Mouse (Mus musculus) neural tube, embryonic 12.5 days (tissue): ENCODE results near the gene Maea. TPM values are rescaled to one million over a fixed set of nuclear protein-coding genes. Genes with fewer than 3 reads are reported as not detected.

Experiments
- ATAC-seq: fragments of 200-750 bp; cut with Nextera tagmentation; 2 replicates; pipeline ENCODE4 v1.8.0; 2017; ENCODE audit warnings: low read depth, mild to moderate bottlenecking, moderate TSS enrichment, moderate library complexity; ENCODE audit not compliant: low FRiP score
- H3K27ac ChIP-seq: fragments of 300-500 bp; sonication (generic); 2 replicates; pipeline ENCODE4 v1.5.1; 2016
- H3K27me3 ChIP-seq: fragments of 300-500 bp; sonication (generic); replicated peaks from 2 replicates; pipeline ENCODE4 v1.6.1; 2016; ENCODE audit warnings: mild to moderate bottlenecking
- H3K36me3 ChIP-seq: fragments of 300-500 bp; sonication (generic); 2 replicates; pipeline ENCODE4 v1.6.1; 2016; ENCODE audit warnings: mild to moderate bottlenecking
- H3K4me1 ChIP-seq: fragments of 300-500 bp; sonication (generic); 2 replicates; pipeline ENCODE4 v1.6.1; 2016
- H3K4me2 ChIP-seq: fragments of 300-500 bp; sonication (generic); replicated peaks from 2 replicates; pipeline ENCODE4 v1.6.1; 2016; ENCODE audit warnings: mild to moderate bottlenecking
- H3K4me3 ChIP-seq: fragments of 300-500 bp; sonication (generic); 2 replicates; pipeline ENCODE4 v1.5.1; 2016
- H3K9ac ChIP-seq: fragments of 300-500 bp; sonication (generic); 2 replicates; pipeline ENCODE4 v1.6.1; 2016; ENCODE audit warnings: mild to moderate bottlenecking
- H3K9me3 ChIP-seq: fragments of 300-500 bp; sonication (generic); 2 replicates; pipeline ENCODE4 v1.6.1; 2016; ENCODE audit warnings: mild to moderate bottlenecking
- WGBS: fragments of 180-500 bp; shearing (Covaris S2); methylation state at CpG from one replicate; pipeline ENCODE4 v1.1.7; 2016; 5-methylcytosine and 5-hydroxymethylcytosine counted together
- polyA plus RNA-seq: library from polyadenylated mRNA; unstranded; fragments of >200 nt; fragmentation: Nextera tagmentation; extraction: Ambion mirVana; gene quantifications from 2 replicates; pipeline ENCODE4 v1.2.1, GENCODE M21; 2016

Maea gene
- polyA plus RNA-seq, 1 experiment from 2014 or later = 125 TPM

- Histone ChIP-seq H3K27me3 (no peaks in the 10 kb centered on the region), H3K9me3 (no peaks in the 10 kb centered on the region), H3K9ac (no peak overlapping the region), H3K36me3 (peaks cover 97% of the 10 kb centered on the region), H3K4me1 (no peaks in the 10 kb centered on the region), H3K27ac (no peak overlapping the region), H3K4me2 (no peak overlapping the region), H3K4me3 (no peak overlapping the region)
- ATAC-seq = no peak
- 95% methylated on average over 4 of the region's 4 CpGs for WGBS
These were observed 33.3 kb downstream of the Maea start for GRCm38 (mm10) chr5:33368651-33369050.

- Histone ChIP-seq H3K9me3 (no peaks in the 10 kb centered on the region), H3K36me3 (peaks cover 84% of the 10 kb centered on the region), H3K27me3 (no peaks in the 10 kb centered on the region), H3K4me1 (no peaks in the 10 kb centered on the region), H3K4me3 (no peak overlapping the region), H3K4me2 (no peak overlapping the region), H3K27ac (no peak overlapping the region), H3K9ac (0 out of 2 replicates have a peak overlapping the region, but pooled peaks have one; percentile 5)
- ATAC-seq = no peak
These were observed 35.8 kb downstream of the Maea start for GRCm38 (mm10) chr5:33371137-33371536.

GRCm38 (mm10) chr5:33371668-33372067, 36.4 kb downstream of the Maea start:
- Histone ChIP-seq H3K4me2 (no peak overlapping the region), H3K27me3 (no peaks in the 10 kb centered on the region), H3K4me1 (no peaks in the 10 kb centered on the region), H3K27ac (no peak overlapping the region), H3K9me3 (no peaks in the 10 kb centered on the region), H3K36me3 (peaks cover 79% of the 10 kb centered on the region), H3K4me3 (no peak overlapping the region), H3K9ac (0 out of 2 replicates have a peak overlapping the region, but pooled peaks have one; percentile 5)
- ATAC-seq = no peak
- 93% methylated on average over 4 of the region's 4 CpGs for WGBS

GRCm38 (mm10) chr5:33372331-33373038, 37.2 kb downstream of the Maea start:
- Histone ChIP-seq H3K4me3 (no peak overlapping the region), H3K27ac (no peak overlapping the region), H3K4me2 (no peak overlapping the region), H3K9ac (no peak overlapping the region), H3K27me3 (no peaks in the 10 kb centered on the region), H3K36me3 (peaks cover 71% of the 10 kb centered on the region), H3K9me3 (no peaks in the 10 kb centered on the region), H3K4me1 (0 out of 2 replicates have a peak, but pooled peaks cover 1% of the 10 kb centered on the region)
- no peak for ATAC-seq
- WGBS = 88% methylated on average over 18 of the region's 18 CpGs

- H3K36me3 ChIP-seq = peaks cover 28% of the 10 kb centered on the region
- H3K27ac ChIP-seq = no peak overlapping the region
- H3K9ac ChIP-seq = no peak overlapping the region
- no peaks in the 10 kb centered on the region for H3K9me3 ChIP-seq
- peak overlapping the region; percentile 88 for H3K4me2 ChIP-seq
- H3K4me3 ChIP-seq = no peak overlapping the region; the same call in 1 of the 2 replicates
- WGBS = 61% methylated on average over 6 of the region's 6 CpGs
- H3K4me1 ChIP-seq = peaks cover 10% of the 10 kb centered on the region
- H3K27me3 ChIP-seq = no peaks in the 10 kb centered on the region
- no peak for ATAC-seq
These were observed 41.9 kb downstream of the Maea start for GRCm38 (mm10) chr5:33377176-33377575.

- 3% methylated on average over 21 of the region's 21 CpGs for WGBS
- H3K9me3 ChIP-seq = no peaks in the 10 kb centered on the region
- H3K36me3 ChIP-seq = peaks cover 22% of the 10 kb centered on the region
- H3K27ac ChIP-seq = peak overlapping the region; percentile 74
- peaks cover 10% of the 10 kb centered on the region for H3K4me1 ChIP-seq
- H3K27me3 ChIP-seq = no peaks in the 10 kb centered on the region
- peak overlapping the region; percentile 88 for H3K4me2 ChIP-seq
- H3K9ac ChIP-seq = peak overlapping the region; percentile 61
- H3K4me3 ChIP-seq = peak overlapping the region; percentile 59
- ATAC-seq = no peak; the same call in none of the 2 replicates
These were observed 42.5 kb downstream of the Maea start for GRCm38 (mm10) chr5:33377801-33378301.

GRCm38 (mm10) chr5:33378302-33378854, 43.1 kb downstream of the Maea start, which contains the start of gene Uvssa:
Gene Uvssa (plus strand): TSS chr5:33378549.
- Histone ChIP-seq H3K4me2 (peak within 1 kb of the TSS; percentile 88), H3K27me3 (no peaks in the 10 kb centered on the region), H3K9ac (peak within 1 kb of the TSS; percentile 79), H3K9me3 (no peaks in the 10 kb centered on the region), H3K4me3 (peak within 1 kb of the TSS; percentile 59), H3K4me1 (peaks cover 10% of the 10 kb centered on the region), H3K27ac (peak within 1 kb of the TSS; percentile 88), H3K36me3 (peaks cover 17% of the 10 kb centered on the region)
- WGBS = under 1% methylated on average over 46 of the region's 46 CpGs
- peak; percentile 98 for ATAC-seq

- no peak for ATAC-seq
- no peak overlapping the region for H3K4me3 ChIP-seq
- H3K9me3 ChIP-seq = no peaks in the 10 kb centered on the region
- H3K4me1 ChIP-seq = no peaks in the 10 kb centered on the region
- no peak overlapping the region for H3K9ac ChIP-seq
- H3K27me3 ChIP-seq = no peaks in the 10 kb centered on the region
- no peak overlapping the region for H3K27ac ChIP-seq
- peaks cover 24% of the 10 kb centered on the region for H3K36me3 ChIP-seq
- no peak overlapping the region for H3K4me2 ChIP-seq
- WGBS = 84% methylated on average over 11 of the region's 11 CpGs
These were observed 52.2 kb downstream of the Maea start for GRCm38 (mm10) chr5:33387550-33387949.

- H3K36me3 ChIP-seq = peaks cover 16% of the 10 kb centered on the region; the same call in 1 of the 2 replicates
- no peak overlapping the region for H3K27ac ChIP-seq
- H3K4me3 ChIP-seq = no peak overlapping the region
- peaks cover 4% of the 10 kb centered on the region; the same call in 1 of the 2 replicates for H3K4me1 ChIP-seq
- H3K9me3 ChIP-seq = no peaks in the 10 kb centered on the region
- H3K4me2 ChIP-seq = no peak overlapping the region
- no peaks in the 10 kb centered on the region for H3K27me3 ChIP-seq
- H3K9ac ChIP-seq = no peak overlapping the region
- 19% methylated on average over 7 of the region's 7 CpGs for WGBS
- ATAC-seq = peak; percentile 58; the same call in 1 of the 2 replicates
These were observed 58.5 kb downstream of the Maea start for GRCm38 (mm10) chr5:33393803-33394202.

- WGBS = 89% methylated on average over 11 of the region's 11 CpGs
- peaks cover 4% of the 10 kb centered on the region; the same call in 1 of the 2 replicates for H3K4me1 ChIP-seq
These were observed 60.4 kb downstream of the Maea start for GRCm38 (mm10) chr5:33395693-33396092.

GRCm38 (mm10) chr5:33396828-33397227, 61.5 kb downstream of the Maea start:
- Histone ChIP-seq H3K4me1 (peaks cover 4% of the 10 kb centered on the region), H3K4me3 (no peak overlapping the region), H3K36me3 (peaks cover 3% of the 10 kb centered on the region; the same call in 1 of the 2 replicates), H3K9me3 (no peaks in the 10 kb centered on the region), H3K9ac (no peak overlapping the region), H3K27ac (no peak overlapping the region), H3K4me2 (no peak overlapping the region), H3K27me3 (no peaks in the 10 kb centered on the region)
- no peak for ATAC-seq
- 82% methylated on average over 7 of the region's 7 CpGs for WGBS

More at GRCm38 (mm10) chr5:33395693-33396092, 60.4 kb downstream of the Maea start:
- ATAC-seq = no peak
- Histone ChIP-seq H3K4me2 (no peak overlapping the region), H3K9ac (no peak overlapping the region), H3K27me3 (no peaks in the 10 kb centered on the region), H3K9me3 (no peaks in the 10 kb centered on the region), H3K36me3 (peaks cover 12% of the 10 kb centered on the region; the same call in 1 of the 2 replicates), H3K4me3 (no peak overlapping the region), H3K27ac (no peak overlapping the region)

- H3K9me3 ChIP-seq = no peaks in the 10 kb centered on the region
- H3K4me2 ChIP-seq = no peak overlapping the region
- no peaks in the 10 kb centered on the region for H3K36me3 ChIP-seq
- 55% methylated on average over 12 of the region's 12 CpGs for WGBS
- peaks cover 4% of the 10 kb centered on the region for H3K4me1 ChIP-seq
- H3K27me3 ChIP-seq = no peaks in the 10 kb centered on the region
- H3K4me3 ChIP-seq = no peak overlapping the region
- no peak overlapping the region for H3K27ac ChIP-seq
- ATAC-seq = no peak
- H3K9ac ChIP-seq = no peak overlapping the region
These were observed 65.5 kb downstream of the Maea start for GRCm38 (mm10) chr5:33400819-33401218.
